Mouse (Mus musculus): Measurements from ENCODE around the gene Eif2b5. TPM values are rescaled to one million over a fixed set of nuclear protein-coding genes. Genes with fewer than 3 reads are reported as not detected.

The Eif2b5 gene
- total RNA-seq, 2 experiments from 2014 or later, result 50.0 to 50.1 TPM

GRCm38 (mm10) chr16:20537071-20537471 lies 38.5 kb downstream of the Eif2b5 start:
- no peak for DNase-seq

- DNase-seq, result no peak
Observed at GRCm38 (mm10) chr16:20537601-20538320, 39.1 kb downstream of the Eif2b5 start.

GRCm38 (mm10) chr16:20539649-20540048 lies 41.0 kb downstream of the Eif2b5 start:
- DNase-seq, result no peak

GRCm38 (mm10) chr16:20540438-20540837 lies 41.8 kb downstream of the Eif2b5 start:
- no peak for DNase-seq

DNA sequence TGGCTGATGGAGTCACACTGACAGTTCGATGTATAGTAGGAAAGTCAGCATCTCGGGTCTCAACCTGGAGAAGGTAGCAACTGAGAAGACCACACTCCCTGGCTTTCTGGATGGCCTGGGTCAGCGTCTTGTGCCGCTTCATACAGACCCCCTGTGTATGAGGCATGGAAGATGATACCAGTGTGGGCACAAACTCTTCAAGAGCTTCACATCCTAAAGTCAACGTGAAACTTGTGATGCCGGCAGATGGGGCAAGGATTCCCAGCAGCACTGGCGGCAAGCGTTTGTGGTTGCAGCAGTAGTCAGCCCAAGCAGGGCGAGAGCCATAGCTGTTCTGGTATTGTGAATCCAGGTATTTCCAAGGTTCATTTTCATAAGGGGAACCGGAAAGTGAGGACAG lies 47.1 kb downstream of the Eif2b5 start:
- no peak for DNase-seq

DNA sequence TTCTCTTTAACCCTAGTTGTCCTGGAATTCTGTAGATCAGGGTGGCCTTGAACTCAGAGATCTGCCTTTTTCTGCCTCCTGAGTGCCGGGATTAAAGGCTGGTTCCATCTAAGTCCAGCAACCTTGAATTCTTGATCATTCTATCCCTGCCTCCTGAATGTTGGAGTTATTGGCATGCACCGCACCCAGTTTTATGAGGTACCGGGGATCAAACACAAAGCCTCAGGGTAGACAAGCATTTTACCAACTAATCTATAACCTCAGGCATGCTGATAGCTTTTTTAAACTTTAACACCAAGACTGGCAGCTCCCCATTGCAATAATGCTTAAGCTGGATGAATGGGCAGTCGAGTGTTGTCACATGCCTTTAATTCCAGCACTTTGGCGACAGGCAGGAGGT lies 48.8 kb downstream of the Eif2b5 start:
- no peak for DNase-seq

GRCm38 (mm10) chr16:20548096-20548948 lies 49.7 kb downstream of the Eif2b5 start, which contains the start of gene Abcf3:
TSS of gene Abcf3 (plus strand) at chr16:20548577.
- peak; percentile 98 for DNase-seq

GRCm38 (mm10) chr16:20549161-20549560 lies 50.5 kb downstream of the Eif2b5 start:
- no peak for DNase-seq

- DNase-seq, result no peak
Observed at GRCm38 (mm10) chr16:20551691-20552090, 53.1 kb downstream of the Eif2b5 start.

GRCm38 (mm10) chr16:20552594-20552993 lies 54.0 kb downstream of the Eif2b5 start:
- no peak for DNase-seq

DNA sequence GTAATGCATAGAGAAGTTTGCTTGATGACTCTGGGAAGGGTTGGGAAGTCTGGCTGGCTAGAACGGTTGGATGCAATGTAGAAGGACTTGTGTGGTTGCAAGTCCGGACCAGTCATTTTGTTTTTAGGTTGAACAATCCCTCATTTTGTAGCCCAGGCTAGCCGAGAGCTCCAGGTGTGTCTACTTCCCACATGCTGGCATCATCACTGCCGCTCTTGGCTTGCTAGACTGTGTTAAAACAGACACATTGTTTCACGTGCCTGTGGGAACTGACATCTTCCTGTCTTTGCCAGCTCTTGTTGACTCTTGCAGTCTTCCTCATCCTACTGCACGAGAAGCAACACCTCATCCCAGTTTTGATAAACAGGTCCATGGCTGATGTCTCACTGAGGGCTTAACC lies 56.4 kb downstream of the Eif2b5 start:
- no peak for DNase-seq

DNA sequence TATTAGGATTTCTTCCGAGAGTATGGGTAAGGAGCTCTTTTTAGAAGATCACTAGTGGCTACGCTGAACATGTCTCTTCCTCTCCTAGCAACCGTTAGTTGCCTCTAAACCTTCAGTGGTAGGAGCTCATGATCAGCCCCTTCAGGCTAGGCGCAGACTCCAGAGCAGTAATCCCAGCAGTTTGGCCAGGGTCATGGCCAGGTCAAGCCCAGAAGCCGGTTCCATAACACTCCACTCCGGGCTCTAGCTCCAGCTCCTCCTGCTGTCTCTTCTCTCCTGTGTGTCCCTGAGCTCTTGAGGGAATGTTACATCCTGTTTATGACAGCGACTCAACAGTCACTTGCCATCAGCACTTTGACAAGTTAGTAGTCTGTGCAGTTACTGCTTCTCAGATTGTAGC lies 58.8 kb downstream of the Eif2b5 start:
- no peak for DNase-seq

Other genes starting within 250 kb of the Eif2b5 start
- 10 to 100 TPM; 59.8 to 61.3 TPM for gene Parl, start 196.4 kb upstream of the Eif2b5 start, total RNA-seq (2021)
- under 1 TPM in 1 of 2 experiments, not detected in 1; 0.64 TPM for gene Cyp2ab1, start 173.4 kb upstream of the Eif2b5 start, total RNA-seq (2021)
- 10 to 100 TPM; 51.1 to 53.5 TPM for gene Abcc5, start 72.4 kb upstream of the Eif2b5 start, total RNA-seq (2021)
- 10 to 100 TPM; 26.4 to 29.1 TPM for gene Dvl3, start 18.2 kb downstream of the Eif2b5 start, total RNA-seq (2021)
- gene Ap2m1, start 36.7 kb downstream of the Eif2b5 start, total RNA-seq (2021), result 100 to 1,000 TPM; 137 to 146 TPM
- 10 to 100 TPM; 58.0 to 61.4 TPM for gene Abcf3, start 49.8 kb downstream of the Eif2b5 start, total RNA-seq (2021)
- gene Vwa5b2, start 90.7 kb downstream of the Eif2b5 start, total RNA-seq (2021), result not detected
- gene Eef1akmt4, start 112.8 kb downstream of the Eif2b5 start, total RNA-seq (2021), result 1 to 10 TPM; 5.1 to 5.7 TPM
- gene Gm49333, start 112.8 kb downstream of the Eif2b5 start, total RNA-seq (2021), result not detected
- gene Alg3, start 112.9 kb downstream of the Eif2b5 start, total RNA-seq (2021), result 10 to 100 TPM; 10.9 to 16.8 TPM
- 1 to 10 TPM; 1.2 to 1.6 TPM for gene Camk2n2, start 122.5 kb downstream of the Eif2b5 start, total RNA-seq (2021)
- under 1 TPM; 0.13 to 0.32 TPM for gene Ece2, start 131.0 kb downstream of the Eif2b5 start, total RNA-seq (2021)
- gene Psmd2, start 152.8 kb downstream of the Eif2b5 start, total RNA-seq (2021), result 100 to 1,000 TPM; 177 to 187 TPM
- 100 to 1,000 TPM; 356 to 390 TPM for gene Eif4g1, start 169.5 kb downstream of the Eif2b5 start, total RNA-seq (2021)
- gene Fam131a, start 194.4 kb downstream of the Eif2b5 start, total RNA-seq (2021), result 10 to 100 TPM; 31.5 to 57.0 TPM
- gene Polr2h, start 218.8 kb downstream of the Eif2b5 start, total RNA-seq (2021), result 1 to 10 TPM; 8.2 to 8.3 TPM
- 1 to 10 TPM; 2.0 to 3.2 TPM for gene Clcn2, start 218.9 kb downstream of the Eif2b5 start, total RNA-seq (2021)
- 1 to 10 TPM; 3.2 to 3.6 TPM for gene Chrd, start 234.3 kb downstream of the Eif2b5 start, total RNA-seq (2021)
- gene Thpo, start 235.7 kb downstream of the Eif2b5 start, total RNA-seq (2021), result 1 to 10 TPM; 2.1 to 3.0 TPM